Mouse (Mus musculus): Measurements from ENCODE around the gene Selenon. TPM values are rescaled to one million over a fixed set of nuclear protein-coding genes. Genes with fewer than 3 reads are reported as not detected.

Gene Selenon
- polyA plus RNA-seq, 2 experiments = 48.5 to 68.5 TPM

DNA sequence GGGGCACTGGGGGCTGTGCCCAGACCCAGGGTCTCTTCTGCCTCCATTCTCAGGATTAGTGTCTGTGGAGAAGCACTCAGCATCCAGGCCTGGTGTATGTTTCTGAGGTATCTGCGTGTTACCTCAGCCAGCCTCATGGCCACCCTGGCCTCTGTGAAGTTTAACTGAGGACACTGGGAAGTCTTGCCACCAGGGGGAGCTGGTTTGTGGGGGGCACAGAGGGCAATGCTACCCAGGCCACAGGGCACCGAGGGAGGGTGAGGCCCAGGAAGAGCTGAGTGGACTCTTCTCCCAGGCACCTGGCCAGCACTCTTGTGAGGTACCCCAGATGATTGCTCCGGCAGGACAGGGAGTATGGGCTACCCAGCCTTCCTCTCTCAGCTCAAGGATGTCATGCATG, 31.5 kb upstream of the Selenon start:
- TF ChIP-seq POLR2A (IDR thresholded peaks at IDR 0.05; ENCODE audit: borderline replicate concordance, extremely low read depth, insufficient read depth, insufficient read length) = no peak
- Histone ChIP-seq H3K4me2 (replicated peaks; ENCODE audit: low read depth, low read length, severe bottlenecking) (no peak overlapping the region), H3K36me3 (ENCODE audit: control insufficient read depth, insufficient read depth, low read length) (no peaks in the 10 kb centered on the region), H3K9ac (ENCODE audit: low read depth, low read length, severe bottlenecking) (no peak overlapping the region), H3K4me1 (ENCODE audit: control insufficient read depth, insufficient read depth, low read length) (peaks cover 17% of the 10 kb centered on the region), H3K9me3 (ENCODE audit: control insufficient read depth, low read length) (no peaks in the 10 kb centered on the region), H3K27ac (replicated peaks; ENCODE audit: low read depth, low read length) (no peak overlapping the region), H3K4me3 (replicated peaks; ENCODE audit: low read length) (no peak overlapping the region), H3K27me3 (ENCODE audit: control insufficient read depth, insufficient read depth, low read length) (no peaks in the 10 kb centered on the region)
- 75% methylated on average over 3 of the region's 3 CpGs for WGBS
- no peak for DNase-seq (ENCODE audit: low spot score)
- ATAC-seq (ENCODE audit: low FRiP score, low read depth) = no peak

DNA sequence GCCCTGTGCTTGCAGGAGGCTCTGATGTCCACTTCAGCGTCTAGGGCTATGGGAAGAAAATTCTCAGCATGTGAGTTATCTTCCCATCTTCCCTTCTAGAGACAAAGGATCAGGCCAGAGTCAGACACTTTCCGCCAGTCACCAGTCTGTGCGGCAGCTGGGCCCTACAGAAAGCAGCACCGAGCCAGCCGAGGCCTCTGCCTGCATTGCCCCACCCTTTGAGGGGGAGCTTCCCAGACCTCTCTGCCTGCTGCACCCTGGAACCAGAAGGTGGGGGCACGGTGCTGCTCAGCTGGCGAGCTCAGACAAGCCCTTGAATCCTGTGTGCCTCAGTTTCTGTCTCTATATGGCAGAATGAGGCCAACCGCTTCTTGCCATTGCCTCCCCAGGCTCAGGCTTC, 29.4 kb upstream of the Selenon start:
- no peak for TF ChIP-seq POLR2A (IDR thresholded peaks at IDR 0.05; ENCODE audit: borderline replicate concordance, extremely low read depth, insufficient read depth, insufficient read length)
- no peak for ATAC-seq (ENCODE audit: low FRiP score, low read depth)

DNA sequence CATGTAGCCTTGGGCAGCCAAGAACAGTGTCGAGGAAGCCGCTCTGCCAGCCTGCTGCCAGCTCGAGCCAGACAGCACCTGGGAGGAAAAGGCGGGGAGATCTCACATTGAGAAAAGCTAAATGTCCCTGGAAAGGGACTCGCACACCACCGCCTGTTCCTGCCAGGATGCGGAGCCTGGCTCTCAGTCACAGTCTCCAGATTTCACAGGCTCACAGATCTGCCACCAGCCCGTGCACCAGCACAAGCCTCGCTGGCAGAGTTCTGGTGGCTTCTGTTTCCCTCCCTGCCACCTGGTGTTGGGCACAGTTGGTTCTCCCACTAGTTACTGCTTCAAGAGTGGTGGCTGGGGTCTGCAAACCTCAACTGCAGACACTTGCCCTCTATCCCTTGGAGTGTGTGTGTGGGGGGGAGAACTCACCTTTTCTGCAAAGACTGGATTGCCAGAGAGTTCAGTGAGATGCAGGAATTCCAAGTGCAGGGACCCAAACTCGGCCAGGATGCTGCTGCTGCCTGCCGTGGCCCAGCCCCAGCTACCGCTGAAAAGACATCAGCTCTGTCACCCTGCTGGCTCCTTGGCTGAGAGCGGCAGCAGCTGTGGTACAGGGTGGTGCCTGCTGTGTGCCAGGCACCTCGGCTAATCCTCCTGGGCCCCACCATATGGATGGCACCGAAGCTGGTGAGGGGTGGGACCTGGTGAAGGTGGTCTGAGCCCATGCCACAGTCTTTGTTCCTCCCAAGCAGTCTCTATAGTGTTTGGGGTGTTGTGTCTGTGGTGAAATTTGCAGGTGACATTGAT, 28.6 kb upstream of the Selenon start:
- WGBS = 62% methylated on average over 15 of the region's 15 CpGs

More for the DNA sequence above, 29.4 kb upstream of the Selenon start:
- Histone ChIP-seq H3K9ac (ENCODE audit: low read depth, low read length, severe bottlenecking) (no peak overlapping the region; the same call in 1 of the 2 replicates), H3K4me1 (ENCODE audit: control insufficient read depth, insufficient read depth, low read length) (peaks cover 17% of the 10 kb centered on the region), H3K36me3 (ENCODE audit: control insufficient read depth, insufficient read depth, low read length) (no peaks in the 10 kb centered on the region), H3K4me2 (replicated peaks; ENCODE audit: low read depth, low read length, severe bottlenecking) (no peak overlapping the region), H3K4me3 (replicated peaks; ENCODE audit: low read length) (no peak overlapping the region), H3K9me3 (ENCODE audit: control insufficient read depth, low read length) (no peaks in the 10 kb centered on the region), H3K27ac (replicated peaks; ENCODE audit: low read depth, low read length) (no peak overlapping the region), H3K27me3 (ENCODE audit: control insufficient read depth, insufficient read depth, low read length) (no peaks in the 10 kb centered on the region)
- whole genome bisulfite sequencing = 60% methylated on average over 8 of the region's 8 CpGs
- DNase-seq (ENCODE audit: low spot score) = no peak

DNA sequence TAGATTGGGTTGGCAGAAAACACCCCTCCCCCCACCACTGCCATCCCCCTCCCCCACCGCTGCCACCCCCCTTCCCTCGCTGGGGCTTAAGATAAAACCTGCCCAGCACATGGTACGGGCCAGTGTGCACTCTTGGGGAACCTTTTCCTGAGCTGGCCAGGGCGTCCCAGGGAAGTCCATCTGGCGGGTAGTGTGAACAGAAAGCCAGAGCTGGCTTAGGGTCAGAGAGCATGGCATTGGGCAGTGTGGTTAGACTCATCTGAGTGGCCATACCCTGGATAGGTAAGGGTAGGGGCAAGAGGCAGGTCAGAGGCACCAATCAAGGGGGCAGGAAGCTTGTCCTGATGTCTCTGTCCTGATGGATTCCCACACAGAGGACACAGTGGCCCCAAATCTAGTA, 27.7 kb upstream of the Selenon start:
- no peaks in the 10 kb centered on the region for H3K9me3 ChIP-seq (ENCODE audit: control insufficient read depth, low read length)
- ATAC-seq (ENCODE audit: low FRiP score, low read depth) = 0 out of 2 replicates have a peak, but pooled peaks have one; percentile 10

More for the DNA sequence above, 28.6 kb upstream of the Selenon start:
- no peak for ATAC-seq (ENCODE audit: low FRiP score, low read depth)
- no peak overlapping the region for H3K9ac ChIP-seq (ENCODE audit: low read depth, low read length, severe bottlenecking)
- H3K9me3 ChIP-seq (ENCODE audit: control insufficient read depth, low read length) = no peaks in the 10 kb centered on the region
- no peaks in the 10 kb centered on the region for H3K27me3 ChIP-seq (ENCODE audit: control insufficient read depth, insufficient read depth, low read length)
- H3K4me2 ChIP-seq (replicated peaks; ENCODE audit: low read depth, low read length, severe bottlenecking) = no peak overlapping the region
- DNase-seq (ENCODE audit: low spot score) = no peak
- H3K36me3 ChIP-seq (ENCODE audit: control insufficient read depth, insufficient read depth, low read length) = no peaks in the 10 kb centered on the region
- H3K4me3 ChIP-seq (replicated peaks; ENCODE audit: low read length) = no peak overlapping the region
- no peak for TF ChIP-seq POLR2A (IDR thresholded peaks at IDR 0.05; ENCODE audit: borderline replicate concordance, extremely low read depth, insufficient read depth, insufficient read length)
- no peak overlapping the region for H3K27ac ChIP-seq (replicated peaks; ENCODE audit: low read depth, low read length)
- peaks cover 17% of the 10 kb centered on the region for H3K4me1 ChIP-seq (ENCODE audit: control insufficient read depth, insufficient read depth, low read length)

DNA sequence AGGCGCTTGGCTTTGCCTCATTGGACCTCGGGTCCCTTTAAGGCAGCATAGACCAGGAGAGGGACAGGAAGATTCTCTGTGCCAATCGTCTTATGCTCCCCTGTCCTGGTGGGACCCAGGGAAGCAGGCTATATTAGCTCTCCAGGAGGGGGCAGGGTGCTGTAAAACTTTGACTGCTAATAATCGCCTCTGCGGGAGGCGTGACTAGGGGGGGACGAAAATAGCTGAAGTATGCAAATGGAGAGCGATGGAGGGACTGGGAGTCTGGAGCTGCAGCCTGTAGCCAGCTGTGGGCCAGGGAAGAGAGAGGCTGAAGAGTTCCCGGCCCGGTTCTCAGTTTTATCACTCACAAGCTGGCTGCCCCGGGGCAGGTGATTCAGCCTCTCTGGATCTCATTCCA, 27.2 kb upstream of the Selenon start:
- Histone ChIP-seq H3K4me1 (ENCODE audit: control insufficient read depth, insufficient read depth, low read length) (peaks cover 17% of the 10 kb centered on the region), H3K4me3 (replicated peaks; ENCODE audit: low read length) (no peak overlapping the region), H3K27ac (replicated peaks; ENCODE audit: low read depth, low read length) (no peak overlapping the region), H3K4me2 (replicated peaks; ENCODE audit: low read depth, low read length, severe bottlenecking) (peak overlapping the region; percentile 43), H3K9me3 (ENCODE audit: control insufficient read depth, low read length) (no peaks in the 10 kb centered on the region), H3K27me3 (ENCODE audit: control insufficient read depth, insufficient read depth, low read length) (no peaks in the 10 kb centered on the region), H3K9ac (ENCODE audit: low read depth, low read length, severe bottlenecking) (0 out of 2 replicates have a peak overlapping the region, but pooled peaks have one; percentile 1), H3K36me3 (ENCODE audit: control insufficient read depth, insufficient read depth, low read length) (no peaks in the 10 kb centered on the region)
- WGBS = 6% methylated on average over 11 of the region's 11 CpGs
- ATAC-seq (ENCODE audit: low FRiP score, low read depth) (peak; percentile 32), DNase-seq (ENCODE audit: low spot score) (peak; percentile 53)
- TF ChIP-seq POLR2A (IDR thresholded peaks at IDR 0.05; ENCODE audit: borderline replicate concordance, extremely low read depth, insufficient read depth, insufficient read length) = no peak

More for the DNA sequence above, 27.7 kb upstream of the Selenon start:
- Histone ChIP-seq H3K9ac (ENCODE audit: low read depth, low read length, severe bottlenecking) (0 out of 2 replicates have a peak overlapping the region, but pooled peaks have one; percentile 1), H3K36me3 (ENCODE audit: control insufficient read depth, insufficient read depth, low read length) (no peaks in the 10 kb centered on the region), H3K27me3 (ENCODE audit: control insufficient read depth, insufficient read depth, low read length) (no peaks in the 10 kb centered on the region), H3K27ac (replicated peaks; ENCODE audit: low read depth, low read length) (no peak overlapping the region), H3K4me3 (replicated peaks; ENCODE audit: low read length) (no peak overlapping the region), H3K4me2 (replicated peaks; ENCODE audit: low read depth, low read length, severe bottlenecking) (peak overlapping the region; percentile 43), H3K4me1 (ENCODE audit: control insufficient read depth, insufficient read depth, low read length) (peaks cover 17% of the 10 kb centered on the region)
- TF ChIP-seq POLR2A (IDR thresholded peaks at IDR 0.05; ENCODE audit: borderline replicate concordance, extremely low read depth, insufficient read depth, insufficient read length) = no peak
- no peak for DNase-seq (ENCODE audit: low spot score)
- 10% methylated on average over 5 of the region's 5 CpGs for WGBS

Data from limb, embryonic 14.5 days (tissue).